Mouse (Mus musculus) kidney, embryonic 14.5 days (tissue): Measurements from ENCODE around the gene Erh. TPM values are rescaled to one million over a fixed set of nuclear protein-coding genes. Genes with fewer than 3 reads are reported as not detected.

ENCODE experiments used
- ATAC-seq: fragments of 200-750 bp; cut with Nextera tagmentation; 2 replicates; pipeline ENCODE4 v1.8.0; 2017; ENCODE audit warnings: moderate number of reproducible peaks, mild to moderate bottlenecking, moderate TSS enrichment, moderate library complexity; ENCODE audit not compliant: low FRiP score, low TSS enrichment
- H3K27ac ChIP-seq: fragments of 300-500 bp; sonication (generic); 2 replicates; pipeline ENCODE4 v1.5.1; 2014; ENCODE audit warnings: low read depth, mild to moderate bottlenecking, low read length, moderate library complexity, mixed read lengths
- H3K27me3 ChIP-seq: fragments of 300-500 bp; sonication (generic); 2 replicates; pipeline ENCODE4 v1.6.1; 2014; ENCODE audit warnings: mild to moderate bottlenecking, low read length; ENCODE audit not compliant: control insufficient read depth, insufficient read depth
- H3K36me3 ChIP-seq: fragments of 300-500 bp; sonication (generic); 2 replicates; pipeline ENCODE4 v1.6.1; 2014; ENCODE audit warnings: low read length, mixed read lengths; ENCODE audit not compliant: control insufficient read depth, insufficient read depth
- H3K4me1 ChIP-seq: fragments of 300-500 bp; sonication (generic); 2 replicates; pipeline ENCODE4 v1.6.1; 2014; ENCODE audit warnings: low read length, mixed read lengths; ENCODE audit not compliant: control insufficient read depth, insufficient read depth
- H3K4me2 ChIP-seq: fragments of 300-500 bp; sonication (generic); replicated peaks from 2 replicates; pipeline ENCODE4 v1.6.1; 2014; ENCODE audit warnings: low read depth, mild to moderate bottlenecking, low read length
- H3K4me3 ChIP-seq: fragments of 300-500 bp; sonication (generic); 2 replicates; pipeline ENCODE4 v1.5.1; 2014; ENCODE audit warnings: mild to moderate bottlenecking, low read length
- H3K9ac ChIP-seq: fragments of 300-500 bp; sonication (generic); 2 replicates; pipeline ENCODE4 v1.6.1; 2014; ENCODE audit warnings: low read depth, mild to moderate bottlenecking, low read length, moderate library complexity
- H3K9me3 ChIP-seq: fragments of 300-500 bp; sonication (generic); 2 replicates; pipeline ENCODE4 v1.6.1; 2016; ENCODE audit warnings: low read length; ENCODE audit not compliant: control insufficient read depth
- WGBS: fragments of 180-500 bp; shearing (Covaris S2); extraction: QIAGEN DNeasy Blood & Tissue Kit; methylation state at CpG from one replicate; pipeline ENCODE4 v1.1.7; 2014; 5-methylcytosine and 5-hydroxymethylcytosine counted together
- polyA plus RNA-seq: library from polyadenylated mRNA; unstranded; fragments of >200 nt; fragmentation: Nextera tagmentation; extraction: Ambion mirVana; gene quantifications from 2 replicates; pipeline ENCODE4 v1.2.1, GENCODE M21; 2014

The Erh gene
- polyA plus RNA-seq, 1 experiment from 2014 or later: 265 TPM

DNA sequence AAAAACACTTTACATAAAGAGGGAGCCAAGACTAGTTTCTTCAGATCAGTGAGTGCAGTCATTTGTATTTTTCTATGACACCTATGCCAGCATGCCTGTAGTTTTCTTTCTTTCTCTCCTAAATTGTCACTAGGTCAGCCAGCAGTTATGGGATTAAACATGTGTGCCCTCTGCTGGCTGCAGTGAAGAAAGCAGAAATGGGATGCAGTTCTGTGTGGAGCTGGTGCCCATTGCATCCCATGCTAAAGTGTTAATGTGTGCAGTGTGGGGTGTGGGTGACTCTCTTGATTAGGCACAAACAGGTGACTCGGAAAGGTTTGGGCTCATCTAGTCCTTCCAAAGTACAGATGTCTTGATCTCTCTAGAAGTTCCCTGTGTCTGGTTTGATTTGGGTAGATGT is 37.2 kb upstream of the Erh start:
- no peak overlapping the region for H3K4me2 ChIP-seq
- no peaks in the 10 kb centered on the region for H3K9me3 ChIP-seq
- no peaks in the 10 kb centered on the region for H3K4me1 ChIP-seq
- no peak for ATAC-seq
- no peak overlapping the region for H3K27ac ChIP-seq
- no peak overlapping the region for H3K9ac ChIP-seq
- H3K36me3 ChIP-seq: peaks cover 10% of the 10 kb centered on the region; the same call in 1 of the 2 replicates
- no peak overlapping the region for H3K4me3 ChIP-seq
- no peaks in the 10 kb centered on the region for H3K27me3 ChIP-seq
- WGBS: 73% methylated on average over 1 of the region's 1 CpGs

DNA sequence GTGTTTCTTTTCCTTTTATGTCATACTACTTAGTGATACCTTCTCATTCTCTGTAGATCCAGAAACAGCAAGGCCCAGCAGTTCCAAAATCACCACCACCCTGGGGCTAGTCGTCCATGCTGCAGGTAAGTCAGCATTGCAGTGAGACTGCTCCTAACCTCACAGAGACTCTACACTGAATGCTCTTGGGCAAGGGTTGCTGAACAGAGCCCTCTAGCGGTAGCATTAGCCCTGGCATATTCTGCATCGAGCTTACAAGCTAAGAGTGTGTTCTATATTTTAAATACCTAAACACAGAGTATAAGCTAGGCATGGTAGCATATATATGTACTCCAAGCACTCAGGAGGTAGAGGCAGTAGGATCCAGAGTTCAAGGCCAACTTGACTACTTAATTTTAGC is 29.0 kb upstream of the Erh start:
- Histone ChIP-seq H3K4me1 (no peaks in the 10 kb centered on the region), H3K27ac (no peak overlapping the region), H3K9me3 (no peaks in the 10 kb centered on the region), H3K9ac (no peak overlapping the region), H3K36me3 (peaks cover 41% of the 10 kb centered on the region; the same call in 1 of the 2 replicates), H3K27me3 (no peaks in the 10 kb centered on the region), H3K4me3 (no peak overlapping the region), H3K4me2 (no peak overlapping the region)
- ATAC-seq: no peak
- WGBS: 21% methylated on average over 3 of the region's 3 CpGs

DNA sequence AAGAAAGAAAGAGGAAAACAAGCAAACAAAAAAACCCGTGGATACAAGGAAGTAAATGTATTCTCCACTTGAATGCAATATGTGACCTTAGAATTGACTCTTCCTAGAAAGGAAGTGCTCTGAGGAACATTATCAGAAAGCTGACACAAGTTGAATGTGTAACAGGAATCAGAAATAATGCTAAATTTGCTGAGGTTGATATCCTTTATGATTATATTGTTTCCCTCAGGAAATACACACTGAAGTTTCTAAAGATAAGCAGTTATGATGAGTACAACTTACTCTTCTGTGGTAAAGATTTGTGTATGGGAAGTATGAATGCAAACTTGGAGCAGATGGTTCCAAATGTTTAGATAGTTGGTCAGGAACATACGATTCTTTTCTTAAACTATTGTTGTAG is 24.2 kb upstream of the Erh start:
- Histone ChIP-seq H3K4me1 (no peaks in the 10 kb centered on the region), H3K4me2 (no peak overlapping the region), H3K27me3 (no peaks in the 10 kb centered on the region), H3K27ac (no peak overlapping the region), H3K4me3 (no peak overlapping the region), H3K36me3 (peaks cover 40% of the 10 kb centered on the region), H3K9me3 (no peaks in the 10 kb centered on the region), H3K9ac (no peak overlapping the region)
- ATAC-seq: no peak
- 88% methylated on average over 2 of the region's 2 CpGs for WGBS

DNA sequence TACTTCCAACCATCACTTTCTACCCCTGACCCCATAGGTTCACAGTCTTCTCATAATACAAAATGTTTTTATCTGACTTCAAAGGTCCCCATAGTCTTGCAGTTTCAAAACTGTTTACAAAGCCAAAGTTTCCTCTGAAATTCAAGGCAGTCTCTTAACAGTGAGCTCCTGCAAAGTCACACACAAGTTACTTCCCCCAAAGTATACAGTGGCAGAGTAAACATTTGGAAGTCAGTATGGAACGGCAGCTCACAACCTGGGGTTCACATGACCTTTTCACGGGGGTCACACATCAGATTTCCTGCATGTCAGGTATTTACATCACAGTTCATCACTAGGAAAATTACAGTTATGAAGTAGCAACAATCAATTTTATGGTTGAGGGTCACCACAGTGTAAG is 19.8 kb upstream of the Erh start:
- Histone ChIP-seq H3K9ac (no peak overlapping the region), H3K4me1 (no peaks in the 10 kb centered on the region), H3K27me3 (no peaks in the 10 kb centered on the region), H3K4me2 (no peak overlapping the region), H3K9me3 (no peaks in the 10 kb centered on the region), H3K36me3 (peaks cover 37% of the 10 kb centered on the region), H3K27ac (no peak overlapping the region), H3K4me3 (no peak overlapping the region)
- no peak for ATAC-seq
- 59% methylated on average over 2 of the region's 2 CpGs for WGBS

DNA sequence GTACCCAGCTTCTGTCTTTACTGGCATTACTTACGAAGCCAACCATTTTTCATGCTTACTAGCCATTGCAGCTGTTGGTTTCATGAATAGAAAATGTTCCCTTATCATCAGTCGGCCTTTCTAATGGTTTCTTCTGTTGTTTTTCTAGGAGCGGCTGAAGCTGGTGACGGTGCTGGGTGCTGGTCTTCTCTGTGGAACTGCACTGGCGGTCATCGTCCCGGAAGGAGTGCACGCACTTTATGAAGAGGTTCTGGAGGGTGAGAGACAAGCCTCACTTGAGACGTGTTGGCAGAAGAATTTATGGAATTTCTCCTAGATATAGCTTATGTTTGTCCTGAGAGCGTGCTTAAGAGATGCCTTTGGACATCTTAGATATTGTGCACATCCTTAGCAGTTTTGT is 18.2 kb upstream of the Erh start:
- H3K4me2 ChIP-seq: no peak overlapping the region
- no peak overlapping the region for H3K4me3 ChIP-seq
- no peaks in the 10 kb centered on the region for H3K9me3 ChIP-seq
- no peaks in the 10 kb centered on the region for H3K27me3 ChIP-seq
- H3K9ac ChIP-seq: no peak overlapping the region
- 94% methylated on average over 10 of the region's 10 CpGs for WGBS
- H3K4me1 ChIP-seq: no peaks in the 10 kb centered on the region
- H3K27ac ChIP-seq: no peak overlapping the region
- H3K36me3 ChIP-seq: peaks cover 26% of the 10 kb centered on the region
- ATAC-seq: no peak

DNA sequence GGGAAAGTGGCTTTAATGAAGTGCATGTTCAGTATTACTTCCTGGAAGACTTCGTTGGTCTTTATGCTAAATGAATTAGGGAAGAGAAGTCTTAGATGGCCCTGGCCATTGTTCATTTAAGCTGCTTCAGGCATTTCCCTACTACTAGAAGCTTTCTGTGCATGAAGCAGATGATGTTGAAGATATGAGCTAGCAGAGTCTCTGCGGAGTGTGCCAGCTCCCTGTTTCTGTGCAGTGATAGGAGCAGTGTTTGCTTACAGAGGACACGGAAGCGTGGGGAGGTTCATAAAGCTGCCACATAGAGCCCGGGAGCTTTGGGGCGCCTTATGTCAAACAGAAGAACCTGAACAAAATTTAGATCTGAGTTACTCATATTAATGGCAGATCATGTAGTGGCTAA is 14.5 kb upstream of the Erh start:
- Histone ChIP-seq H3K9ac (no peak overlapping the region), H3K4me1 (no peaks in the 10 kb centered on the region), H3K4me3 (no peak overlapping the region), H3K27me3 (no peaks in the 10 kb centered on the region), H3K36me3 (peaks cover 8% of the 10 kb centered on the region; the same call in 1 of the 2 replicates), H3K9me3 (no peaks in the 10 kb centered on the region), H3K4me2 (no peak overlapping the region), H3K27ac (no peak overlapping the region)
- 60% methylated on average over 6 of the region's 6 CpGs for WGBS
- ATAC-seq: no peak

DNA sequence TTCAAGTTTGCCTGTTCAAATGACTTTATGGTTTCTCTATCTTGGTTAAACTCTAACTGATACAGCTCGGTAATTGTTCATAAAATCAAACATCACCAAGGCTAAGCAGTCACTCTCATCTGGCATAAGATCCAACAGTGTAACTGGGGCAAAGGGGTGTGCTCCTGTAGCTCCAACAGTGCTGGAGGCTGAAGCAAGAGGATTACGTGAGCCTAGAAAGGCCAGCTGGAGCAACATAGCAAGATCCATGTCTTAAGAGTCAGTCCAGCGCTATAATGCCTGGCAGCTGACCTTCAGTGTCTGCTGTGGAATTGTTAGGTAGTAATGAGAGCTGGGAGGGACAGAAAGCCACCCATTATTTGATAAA is 10.5 kb upstream of the Erh start:
- H3K9me3 ChIP-seq: no peaks in the 10 kb centered on the region
- ATAC-seq: no peak
- H3K4me2 ChIP-seq: no peak overlapping the region
- H3K4me3 ChIP-seq: no peak overlapping the region
- no peaks in the 10 kb centered on the region for H3K27me3 ChIP-seq
- no peak overlapping the region for H3K9ac ChIP-seq
- no peaks in the 10 kb centered on the region for H3K36me3 ChIP-seq
- 93% methylated on average over 3 of the region's 3 CpGs for WGBS
- no peaks in the 10 kb centered on the region for H3K4me1 ChIP-seq
- H3K27ac ChIP-seq: no peak overlapping the region

DNA sequence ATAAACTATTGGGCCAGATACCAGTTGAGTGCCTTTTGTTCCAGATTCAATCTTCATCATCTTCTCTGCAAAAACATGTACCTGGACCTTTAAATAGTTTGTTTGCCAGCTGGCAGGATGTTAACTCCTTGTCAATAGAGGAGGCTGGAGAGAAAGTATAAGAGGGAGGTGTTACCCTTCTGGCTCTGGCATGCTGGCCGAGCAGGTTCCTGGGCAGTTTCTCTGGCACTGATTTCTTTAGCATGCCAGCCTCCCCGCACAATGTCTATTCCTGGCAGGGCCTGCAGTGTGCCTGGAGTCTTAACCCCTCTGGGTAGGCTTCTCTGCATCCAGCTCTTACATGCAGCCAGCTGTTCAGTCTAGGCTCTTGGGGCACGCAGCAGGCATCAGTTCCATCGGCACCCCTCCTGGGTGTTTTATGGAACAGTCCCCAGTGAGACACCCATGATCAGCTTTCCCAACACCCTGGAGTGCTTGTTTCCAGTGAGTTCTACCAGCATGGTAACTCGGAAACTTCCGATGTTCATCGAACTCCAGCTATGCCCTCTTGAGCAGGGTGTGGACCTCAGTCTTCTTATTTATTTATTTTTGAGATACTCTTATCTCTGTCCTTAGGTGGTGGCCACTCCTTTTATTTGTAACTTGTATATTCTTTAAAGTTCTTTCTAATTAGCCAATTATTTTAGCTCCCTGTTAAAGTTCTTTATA is 10.0 kb upstream of the Erh start:
- no peaks in the 10 kb centered on the region for H3K9me3 ChIP-seq
- WGBS: 90% methylated on average over 7 of the region's 7 CpGs
- no peak overlapping the region for H3K27ac ChIP-seq
- H3K36me3 ChIP-seq: no peaks in the 10 kb centered on the region
- no peaks in the 10 kb centered on the region for H3K27me3 ChIP-seq
- no peak overlapping the region for H3K4me2 ChIP-seq
- H3K9ac ChIP-seq: no peak overlapping the region
- no peak for ATAC-seq
- H3K4me1 ChIP-seq: no peaks in the 10 kb centered on the region
- no peak overlapping the region for H3K4me3 ChIP-seq

DNA sequence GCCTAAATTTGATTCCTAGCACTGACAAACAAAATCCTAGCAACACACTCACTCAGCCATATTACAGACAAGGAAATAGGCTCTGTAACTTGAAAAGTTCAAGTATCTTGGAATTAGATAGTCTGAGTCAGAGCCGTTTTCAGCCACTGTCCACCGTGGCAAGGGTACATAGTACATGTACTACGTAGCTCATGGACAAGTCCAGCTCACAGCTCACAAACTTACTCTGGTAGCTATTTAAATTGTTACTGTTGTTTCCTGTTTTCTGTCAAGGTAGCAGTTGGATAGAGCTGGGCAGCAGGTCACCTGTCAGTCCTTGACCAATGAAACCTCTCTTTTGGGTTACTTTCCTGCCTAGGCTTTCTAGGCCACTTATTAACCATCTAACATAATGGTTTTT is 2.2 kb upstream of the Erh start:
- Histone ChIP-seq H3K27me3 (no peaks in the 10 kb centered on the region), H3K9ac (no peak overlapping the region), H3K36me3 (peaks cover 8% of the 10 kb centered on the region; the same call in 1 of the 2 replicates), H3K4me3 (no peak overlapping the region; the same call in 1 of the 2 replicates), H3K4me2 (peak overlapping the region; percentile 75; the same call in 1 of the 2 replicates), H3K4me1 (peaks cover 11% of the 10 kb centered on the region), H3K27ac (no peak overlapping the region), H3K9me3 (no peaks in the 10 kb centered on the region)
- 96% methylated on average over 3 of the region's 3 CpGs for WGBS
- no peak for ATAC-seq
